Mouse (Mus musculus) liver, adult 2 months (tissue): ENCODE data around the gene Abcg2.
"Not testable (repeated sequence)": the region's sequence is repeated elsewhere in the genome, so short reads cannot be mapped to it uniquely, and the experiment has no call there.

Experiments used
- CTCF ChIP-seq: fragments of 200-500 bp; IDR thresholded peaks from 2 replicates; pipeline ENCODE4 v1.5.1; 2011; ENCODE audit warnings: low read depth, low read length, control low read depth
- POLR2A ChIP-seq: fragments of 200-500 bp; IDR thresholded peaks from 2 replicates; pipeline ENCODE4 v1.6.1; 2011; ENCODE audit warnings: low read length, control low read depth; ENCODE audit not compliant: insufficient read depth; ENCODE audit errors: extremely low read depth

DNA sequence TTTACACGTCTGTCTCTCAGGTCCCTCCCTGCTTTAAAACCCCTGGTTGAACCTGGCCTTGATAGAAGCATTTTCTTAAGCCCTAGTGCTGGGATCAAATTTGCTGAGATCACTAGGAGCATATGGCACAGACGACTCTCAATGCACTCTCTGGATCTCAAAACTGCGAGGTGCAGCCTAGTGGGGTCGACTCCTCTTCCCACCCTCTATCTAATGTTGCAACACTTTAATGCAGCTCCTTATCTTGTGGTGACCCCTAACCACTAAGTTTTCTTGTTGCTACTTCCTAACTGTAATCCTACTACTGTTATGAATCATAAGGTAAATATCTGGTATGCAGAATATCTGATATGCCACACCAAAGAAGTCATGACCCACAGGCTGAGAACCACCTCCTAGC, 44.1 kb upstream of the Abcg2 start:
- not testable (repeated sequence) for TF ChIP-seq POLR2A, CTCF
